Mouse (Mus musculus): ENCODE measurements around the gene Mrpl19. TPM values are rescaled to one million over a fixed set of nuclear protein-coding genes. Genes with fewer than 3 reads are reported as not detected.

Gene Mrpl19
- total and polyA plus RNA-seq, 3 experiments = 36.6 to 89.0 TPM; not detected in 1

GRCm38 (mm10) chr6:81971196-81971595, 5.4 kb upstream of the Mrpl19 start:
- TF ChIP-seq BHLHE40 (IDR thresholded peaks at IDR 0.05; ENCODE audit: borderline replicate concordance, low read depth, low read length) (no peak), SMC3 (IDR thresholded peaks at IDR 0.05; ENCODE audit: low read depth, low read length) (no peak), E2F4 (IDR thresholded peaks at IDR 0.05; ENCODE audit: borderline replicate concordance, low read depth, low read length) (no peak), POLR2AphosphoS5 (IDR thresholded peaks at IDR 0.05; ENCODE audit: borderline replicate concordance, low read depth, low read length) (no peak), MEF2A (IDR thresholded peaks at IDR 0.05; ENCODE audit: extremely low read depth, insufficient replicate concordance, low read depth, low read length, poor library complexity, severe bottlenecking) (no peak), HCFC1 (IDR thresholded peaks at IDR 0.05; ENCODE audit: low read depth, low read length) (no peak), TCF12 (IDR thresholded peaks at IDR 0.05; ENCODE audit: low read depth, low read length) (no peak), ZKSCAN1 (IDR thresholded peaks at IDR 0.05; ENCODE audit: low read depth, low read length) (no peak), ETS1 (IDR thresholded peaks at IDR 0.05; ENCODE audit: low read depth, low read length) (no peak), TAL1 (IDR thresholded peaks at IDR 0.05; ENCODE audit: low read length) (no peak), MYC (IDR thresholded peaks at IDR 0.05; ENCODE audit: low read depth, low read length) (no peak), ZNF384 (IDR thresholded peaks at IDR 0.05; ENCODE audit: low read depth, low read length) (no peak), ZMIZ1 (IDR thresholded peaks at IDR 0.05; ENCODE audit: low read depth, low read length) (no peak), SIN3A (IDR thresholded peaks at IDR 0.05; ENCODE audit: low read length) (no peak), UBTF (IDR thresholded peaks at IDR 0.05; ENCODE audit: borderline replicate concordance, insufficient read depth, low read depth, low read length) (no peak), MXI1 (IDR thresholded peaks at IDR 0.05; ENCODE audit: low read depth, low read length) (no peak), NRF1 (IDR thresholded peaks at IDR 0.05; ENCODE audit: insufficient read depth, low read depth, low read length, poor library complexity, severe bottlenecking) (no peak), MAX (IDR thresholded peaks at IDR 0.05; ENCODE audit: low read length) (no peak), POLR2A (IDR thresholded peaks at IDR 0.05; ENCODE audit: control insufficient read depth in 1 of 2, insufficient read depth in 1 of 2, low read depth in 1 of 2, low read length in 2 of 2, poor library complexity in 1 of 2) (no peak), USF2 (IDR thresholded peaks at IDR 0.05; ENCODE audit: borderline replicate concordance in 1 of 2, insufficient read depth in 1 of 2, low read depth in 1 of 2, low read length in 2 of 2) (no peak)
- H3K27ac ChIP-seq (ENCODE audit: control insufficient read depth, low read depth, low read length) = no peak overlapping the region
- DNase-seq (ENCODE audit: low read depth, low spot score) = no peak
- peaks cover 0 to 2% of the 10 kb centered on the region in 2 experiments; a peak in 1 of 4 replicates for H3K27me3 ChIP-seq (ENCODE audit: control insufficient read depth in 1 of 2, insufficient read depth in 2 of 2, low read length in 2 of 2)
- no peaks in the 10 kb centered on the region; a peak in 1 of 4 replicates for H3K36me3 ChIP-seq (ENCODE audit: control insufficient read depth in 1 of 2, insufficient read depth in 2 of 2, low read length in 2 of 2)
- no peak overlapping the region for H3K4me3 ChIP-seq (ENCODE audit: control insufficient read depth in 1 of 2, insufficient read depth in 1 of 2, low read depth in 2 of 2, low read length in 2 of 2)
- H3K9me3 ChIP-seq (replicated peaks; ENCODE audit: insufficient read depth, low read length) = no peaks in the 10 kb centered on the region
- no peaks in the 10 kb centered on the region for H3K79me2 ChIP-seq (ENCODE audit: control insufficient read depth, insufficient read depth, low read length, poor library complexity)
- no peaks in the 10 kb centered on the region for H3K4me1 ChIP-seq (ENCODE audit: control insufficient read depth in 1 of 2, insufficient read depth in 2 of 2, low read length in 2 of 2)
- no peak overlapping the region for H3K9ac ChIP-seq (ENCODE audit: control insufficient read depth, low read depth, low read length, poor library complexity, severe bottlenecking)

Measured in MEL (cell line).